Mouse (Mus musculus) heart, adult 2 months (tissue): Measurements from ENCODE around the gene Prr3.

Experiments used
- CTCF ChIP-seq: fragments of 200-600 bp; IDR thresholded peaks from 2 replicates; pipeline ENCODE4 v1.8.1; 2022; ENCODE audit warnings: antibody characterized with exemption, mild to moderate bottlenecking, moderate library complexity
- POLR2A ChIP-seq: fragments of 200-500 bp; IDR thresholded peaks from 2 replicates; pipeline ENCODE4 v1.6.1; 2011; ENCODE audit warnings: mild to moderate bottlenecking, low read depth, low read length, control low read depth; ENCODE audit not compliant: insufficient read depth

DNA sequence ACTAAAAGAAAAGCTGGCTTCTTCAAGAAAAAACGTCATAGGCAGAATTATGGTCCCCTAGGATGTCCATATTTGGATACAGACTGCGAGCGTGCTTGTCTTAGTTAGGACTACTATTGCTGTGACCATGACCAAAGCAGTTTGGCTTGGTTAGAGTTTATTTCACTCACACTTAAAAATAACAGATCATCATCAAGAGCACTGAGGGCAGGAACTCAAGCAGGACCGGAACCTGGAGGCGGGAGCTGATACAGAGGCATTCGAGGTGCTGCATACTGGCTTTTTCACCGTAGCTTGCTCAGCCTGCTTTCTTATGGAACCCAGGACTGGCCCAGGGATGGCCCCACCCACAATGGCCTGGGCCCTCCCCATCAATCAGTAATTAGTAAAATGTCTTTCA, 23.3 kb upstream of the Prr3 start:
- TF ChIP-seq CTCF (no peak), POLR2A (no peak)
